Mouse (Mus musculus) liver, embryonic 15.5 days (tissue): ENCODE data around the gene Tst. TPM values are rescaled to one million over a fixed set of nuclear protein-coding genes. Genes with fewer than 3 reads are reported as not detected.

Experiments
- ATAC-seq: fragments of 200-750 bp; cut with Nextera tagmentation; 2 replicates; pipeline ENCODE4 v1.8.0; 2017; ENCODE audit warnings: moderate number of reproducible peaks, mild to moderate bottlenecking, moderate library complexity; ENCODE audit not compliant: insufficient read depth
- H3K27ac ChIP-seq: fragments of 300-500 bp; sonication (generic); replicated peaks from 2 replicates; pipeline ENCODE4 v1.5.1; 2015; ENCODE audit warnings: mild to moderate bottlenecking, inconsistent platforms
- H3K27me3 ChIP-seq: fragments of 300-500 bp; sonication (generic); 2 replicates; pipeline ENCODE4 v1.6.1; 2015; ENCODE audit warnings: mild to moderate bottlenecking, inconsistent platforms
- H3K36me3 ChIP-seq: fragments of 300-500 bp; sonication (generic); replicated peaks from 2 replicates; pipeline ENCODE4 v1.6.1; 2015; ENCODE audit warnings: moderate library complexity, mild to moderate bottlenecking, inconsistent platforms
- H3K4me1 ChIP-seq: fragments of 300-500 bp; sonication (generic); replicated peaks from 2 replicates; pipeline ENCODE4 v1.6.1; 2015; ENCODE audit warnings: inconsistent platforms
- H3K4me2 ChIP-seq: fragments of 300-500 bp; sonication (generic); 2 replicates; pipeline ENCODE4 v1.6.1; 2015; ENCODE audit warnings: moderate library complexity, mild to moderate bottlenecking, inconsistent platforms
- H3K4me3 ChIP-seq: fragments of 300-500 bp; sonication (generic); replicated peaks from 2 replicates; pipeline ENCODE4 v1.5.1; 2015; ENCODE audit warnings: mild to moderate bottlenecking, inconsistent platforms
- H3K9ac ChIP-seq: fragments of 300-500 bp; sonication (generic); 2 replicates; pipeline ENCODE4 v1.6.1; 2015; ENCODE audit warnings: moderate library complexity, mild to moderate bottlenecking, inconsistent platforms
- H3K9me3 ChIP-seq: fragments of 300-500 bp; sonication (generic); replicated peaks from 2 replicates; pipeline ENCODE4 v1.6.1; 2016; ENCODE audit warnings: inconsistent platforms
- WGBS: fragments of 180-500 bp; shearing (Covaris S2); methylation state at CpG from one replicate; pipeline ENCODE4 v1.1.7; 2015; ENCODE audit warnings: mixed read lengths; ENCODE audit not compliant: insufficient replicate concordance; 5-methylcytosine and 5-hydroxymethylcytosine counted together
- polyA plus RNA-seq: library from polyadenylated mRNA; unstranded; fragments of >200 nt; fragmentation: Nextera tagmentation; extraction: Ambion mirVana; gene quantifications from 2 replicates; pipeline ENCODE4 v1.2.1, GENCODE M21; 2015

Gene Tst
- polyA plus RNA-seq, 1 experiment from 2014 or later: 200 TPM

DNA sequence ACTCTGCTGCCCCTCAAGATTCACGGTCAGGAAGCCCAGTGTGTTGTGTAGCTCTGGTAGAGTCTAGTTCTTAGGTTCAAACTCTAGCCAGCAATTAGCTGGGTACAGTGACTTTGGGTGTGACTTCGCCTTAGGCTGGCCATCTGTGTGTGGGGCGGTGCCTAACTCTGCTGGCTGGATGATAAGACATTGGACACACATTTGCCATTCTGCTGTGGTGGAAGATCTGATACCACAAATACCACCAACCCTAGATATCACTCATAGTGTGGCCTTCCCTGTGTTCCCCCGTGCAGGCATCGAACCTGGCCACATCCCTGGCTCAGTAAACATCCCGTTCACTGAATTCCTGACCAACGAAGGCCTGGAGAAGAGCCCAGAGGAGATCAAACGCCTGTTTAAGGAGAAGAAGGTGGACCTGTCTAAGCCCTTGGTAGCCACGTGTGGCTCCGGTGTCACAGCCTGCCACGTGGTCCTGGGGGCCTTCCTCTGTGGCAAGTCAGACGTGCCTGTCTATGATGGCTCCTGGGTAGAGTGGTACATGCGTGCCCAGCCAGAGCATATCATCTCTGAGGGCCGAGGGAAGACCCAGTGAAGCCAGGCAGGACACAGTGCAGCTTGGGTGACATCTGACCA, 7.5 kb upstream of the Tst start:
- Histone ChIP-seq H3K9me3 (no peaks in the 10 kb centered on the region), H3K27me3 (peaks cover 21% of the 10 kb centered on the region), H3K4me2 (peak overlapping the region; percentile 96), H3K4me3 (peak overlapping the region; percentile 31), H3K9ac (peak overlapping the region; percentile 61), H3K36me3 (peaks cover 64% of the 10 kb centered on the region), H3K4me1 (peaks cover 93% of the 10 kb centered on the region), H3K27ac (peak overlapping the region; percentile 99)
- ATAC-seq: peak; percentile 94
- WGBS: 32% methylated on average over 14 of the region's 14 CpGs

GRCm38 (mm10) chr15:78409570-78410052, 3.9 kb upstream of the Tst start:
- Histone ChIP-seq H3K27ac (peak overlapping the region; percentile 99), H3K27me3 (peaks cover 21% of the 10 kb centered on the region), H3K4me2 (peak overlapping the region; percentile 96), H3K4me1 (peaks cover 89% of the 10 kb centered on the region), H3K36me3 (peaks cover 57% of the 10 kb centered on the region), H3K9ac (peak overlapping the region; percentile 49), H3K4me3 (peak overlapping the region; percentile 45), H3K9me3 (no peaks in the 10 kb centered on the region)
- ATAC-seq: no peak
- 38% methylated on average over 12 of the region's 12 CpGs for WGBS

- Histone ChIP-seq H3K9me3 (no peaks in the 10 kb centered on the region), H3K4me1 (peaks cover 89% of the 10 kb centered on the region), H3K27ac (peak within 1 kb of the TSS; percentile 99), H3K4me2 (peak within 1 kb of the TSS; percentile 96), H3K36me3 (peaks cover 27% of the 10 kb centered on the region), H3K9ac (peak within 1 kb of the TSS; percentile 93), H3K4me3 (peak within 1 kb of the TSS; percentile 78), H3K27me3 (peaks cover 21% of the 10 kb centered on the region)
- peak; percentile 84 for ATAC-seq
- WGBS: under 1% methylated on average over 40 of the region's 40 CpGs
These were observed 707 bp upstream of the Tst start, which contains the start of gene Mpst for GRCm38 (mm10) chr15:78406293-78406934. TSS of gene Mpst (plus strand) at chr15:78406416.

GRCm38 (mm10) chr15:78405098-78405497, 609 bp downstream of the Tst start:
- Histone ChIP-seq H3K27me3 (peaks cover 10% of the 10 kb centered on the region), H3K4me1 (peaks cover 85% of the 10 kb centered on the region), H3K36me3 (peaks cover 16% of the 10 kb centered on the region; the same call in 1 of the 2 replicates), H3K9ac (peak overlapping the region; percentile 93), H3K9me3 (no peaks in the 10 kb centered on the region), H3K4me2 (peak overlapping the region; percentile 96), H3K4me3 (peak overlapping the region; percentile 78), H3K27ac (peak overlapping the region; percentile 99)
- 45% methylated on average over 11 of the region's 11 CpGs for WGBS
- ATAC-seq: no peak

- H3K27me3 ChIP-seq: no peaks in the 10 kb centered on the region
- 40% methylated on average over 1 of the region's 1 CpGs for WGBS
- H3K9me3 ChIP-seq: no peaks in the 10 kb centered on the region
- H3K27ac ChIP-seq: peak overlapping the region; percentile 99
- H3K36me3 ChIP-seq: peaks cover 22% of the 10 kb centered on the region; the same call in 1 of the 2 replicates
- peak overlapping the region; percentile 96 for H3K4me2 ChIP-seq
- peaks cover 73% of the 10 kb centered on the region for H3K4me1 ChIP-seq
- H3K9ac ChIP-seq: peak overlapping the region; percentile 93
- no peak for ATAC-seq
- H3K4me3 ChIP-seq: peak overlapping the region; percentile 78
These were observed 1.8 kb downstream of the Tst start for GRCm38 (mm10) chr15:78403896-78404295.

- no peaks in the 10 kb centered on the region for H3K9me3 ChIP-seq
- peak overlapping the region; percentile 78 for H3K4me3 ChIP-seq
- H3K9ac ChIP-seq: peak overlapping the region; percentile 93
- peaks cover 67% of the 10 kb centered on the region for H3K4me1 ChIP-seq
- H3K27ac ChIP-seq: peak overlapping the region; percentile 99
- peak; percentile 2; the same call in 1 of the 2 replicates for ATAC-seq
- peak overlapping the region; percentile 96 for H3K4me2 ChIP-seq
- WGBS: 54% methylated on average over 3 of the region's 3 CpGs
- no peaks in the 10 kb centered on the region for H3K27me3 ChIP-seq
- peaks cover 17% of the 10 kb centered on the region; the same call in 1 of the 2 replicates for H3K36me3 ChIP-seq
These were observed 2.4 kb downstream of the Tst start for GRCm38 (mm10) chr15:78403301-78403741.

DNA sequence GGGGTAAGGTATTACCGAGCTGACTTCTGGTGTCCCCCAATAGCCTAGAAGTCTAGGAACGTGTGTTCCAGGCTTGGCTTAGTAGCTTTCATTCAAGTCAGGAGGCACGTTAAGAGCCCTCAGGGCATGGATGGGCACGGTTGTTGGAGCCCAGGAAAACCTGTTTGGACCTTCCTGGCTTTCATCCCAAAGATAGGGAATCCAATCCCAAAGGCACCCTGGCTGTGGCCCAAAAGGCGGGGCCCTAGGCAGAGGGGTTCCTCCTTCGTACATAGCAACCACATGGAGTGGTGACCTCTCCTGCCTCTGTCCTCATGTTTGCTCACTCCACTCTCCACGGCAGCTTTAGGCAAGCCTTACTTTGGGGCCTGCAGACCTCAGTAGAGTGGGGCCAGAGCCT, 3.3 kb downstream of the Tst start:
- ATAC-seq: no peak
- Histone ChIP-seq H3K27ac (peak overlapping the region; percentile 99), H3K9me3 (no peaks in the 10 kb centered on the region), H3K4me1 (peaks cover 58% of the 10 kb centered on the region), H3K4me3 (0 out of 2 replicates have a peak overlapping the region, but pooled peaks have one; percentile 10), H3K36me3 (peaks cover 11% of the 10 kb centered on the region; the same call in 1 of the 2 replicates), H3K4me2 (peak overlapping the region; percentile 96), H3K27me3 (no peaks in the 10 kb centered on the region), H3K9ac (no peak overlapping the region)
- WGBS: 72% methylated on average over 7 of the region's 7 CpGs

DNA sequence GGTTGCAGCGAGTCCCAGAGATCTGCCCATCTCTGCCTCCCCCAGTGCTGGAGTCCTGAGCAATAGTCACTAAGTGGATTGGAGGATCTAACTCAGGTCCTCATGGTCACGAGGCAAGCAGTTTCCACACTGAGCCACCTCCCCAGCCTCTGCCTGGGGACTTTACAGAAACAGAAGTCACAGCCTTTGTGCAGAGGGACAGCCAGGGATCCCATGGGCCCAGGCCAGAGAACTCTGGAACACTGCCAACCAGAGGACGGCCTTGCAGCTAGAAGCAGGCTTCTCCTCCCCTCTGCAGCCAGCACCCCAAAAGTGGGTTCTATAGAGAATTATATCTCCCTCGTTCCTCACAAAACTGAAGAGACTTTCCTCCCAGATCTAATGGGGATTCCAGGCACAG, 3.8 kb downstream of the Tst start:
- Histone ChIP-seq H3K36me3 (peaks cover 11% of the 10 kb centered on the region; the same call in 1 of the 2 replicates), H3K9me3 (no peaks in the 10 kb centered on the region), H3K27ac (peak overlapping the region; percentile 99), H3K4me3 (0 out of 2 replicates have a peak overlapping the region, but pooled peaks have one; percentile 10), H3K27me3 (no peaks in the 10 kb centered on the region), H3K4me1 (peaks cover 54% of the 10 kb centered on the region), H3K4me2 (peak overlapping the region; percentile 96), H3K9ac (no peak overlapping the region)
- no peak for ATAC-seq
- 58% methylated on average over 4 of the region's 4 CpGs for WGBS

GRCm38 (mm10) chr15:78401345-78401744, 4.4 kb downstream of the Tst start:
- Histone ChIP-seq H3K9me3 (no peaks in the 10 kb centered on the region), H3K4me3 (no peak overlapping the region), H3K4me2 (0 out of 2 replicates have a peak overlapping the region, but pooled peaks have one; percentile 96), H3K36me3 (peaks cover 11% of the 10 kb centered on the region; the same call in 1 of the 2 replicates), H3K9ac (no peak overlapping the region), H3K4me1 (peaks cover 54% of the 10 kb centered on the region), H3K27ac (peak overlapping the region; percentile 99), H3K27me3 (0 out of 2 replicates have a peak, but pooled peaks cover 2% of the 10 kb centered on the region)
- no peak for ATAC-seq
- WGBS: 51% methylated on average over 6 of the region's 6 CpGs

DNA sequence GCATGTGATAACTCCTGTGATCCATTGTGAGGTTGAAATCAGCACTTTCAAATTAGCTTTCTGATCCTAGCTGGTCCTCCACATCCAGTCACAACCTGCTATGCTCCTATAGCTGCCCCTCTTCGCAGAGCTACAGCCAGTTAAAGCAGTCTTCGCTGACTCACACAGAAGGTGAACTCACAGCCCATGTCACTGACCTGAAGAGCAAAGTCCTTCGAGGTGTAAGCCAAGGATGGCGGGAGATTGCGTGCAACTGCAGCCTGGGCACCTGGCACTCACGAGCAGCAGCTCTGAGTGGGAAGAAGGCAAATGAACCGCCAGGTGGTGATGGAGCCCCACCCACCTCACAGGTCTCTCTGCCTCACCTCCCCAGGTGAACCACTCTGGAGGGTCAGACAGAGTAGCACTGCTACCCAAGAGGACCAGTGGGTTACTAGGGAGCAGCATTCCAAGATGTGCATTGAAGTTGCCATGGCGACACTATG, 10.2 kb downstream of the Tst start, which contains the start of gene Tex33:
Gene Tex33, minus strand, starts transcription at position 435 of the 485 bp plus-strand sequence.
- Histone ChIP-seq H3K9me3 (no peaks in the 10 kb centered on the region), H3K4me3 (no peak within 1 kb of the TSS), H3K4me1 (peaks cover under 1% of the 10 kb centered on the region; the same call in 1 of the 2 replicates), H3K36me3 (peaks cover 11% of the 10 kb centered on the region; the same call in 1 of the 2 replicates), H3K9ac (no peak within 1 kb of the TSS), H3K4me2 (no peak within 1 kb of the TSS), H3K27me3 (peaks cover 17% of the 10 kb centered on the region), H3K27ac (no peak within 1 kb of the TSS)
- 81% methylated on average over 8 of the region's 8 CpGs for WGBS
- no peak for ATAC-seq

DNA sequence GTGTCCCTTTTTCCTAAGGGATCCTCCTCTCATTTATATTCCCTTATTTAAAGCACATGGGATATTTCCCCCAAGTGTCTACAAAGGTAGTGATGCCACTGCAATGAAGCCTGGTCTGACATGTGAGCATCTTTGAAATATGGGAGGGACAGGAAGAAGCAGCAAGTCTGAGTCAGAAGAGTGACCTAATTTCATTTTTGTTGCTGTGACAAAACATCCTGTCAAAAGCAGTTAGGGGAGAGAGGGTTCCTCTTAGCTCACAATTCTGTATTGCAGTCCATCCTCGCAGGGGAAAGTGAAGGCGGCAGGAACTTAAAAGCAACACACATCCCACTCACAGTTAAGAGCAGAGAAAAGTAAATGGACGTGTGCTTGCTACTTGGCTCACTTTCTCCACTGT, 14.9 kb downstream of the Tst start:
- no peak overlapping the region for H3K27ac ChIP-seq
- H3K27me3 ChIP-seq: peaks cover 21% of the 10 kb centered on the region
- no peak overlapping the region for H3K4me2 ChIP-seq
- H3K4me1 ChIP-seq: no peaks in the 10 kb centered on the region
- H3K9ac ChIP-seq: no peak overlapping the region
- no peak for ATAC-seq
- H3K36me3 ChIP-seq: no peaks in the 10 kb centered on the region
- 45% methylated on average over 3 of the region's 3 CpGs for WGBS
- H3K9me3 ChIP-seq: no peaks in the 10 kb centered on the region
- H3K4me3 ChIP-seq: no peak overlapping the region
